Mouse (Mus musculus) forelimb bud, embryonic 11.5 days (tissue): ENCODE results near the gene Creb1.
"Not testable (repeated sequence)": the region's sequence is repeated elsewhere in the genome, so short reads cannot be mapped to it uniquely, and the experiment has no call there.

Experiments
- DNase-seq: peaks from one replicate; pipeline ENCODE4 v3.0.0-alpha.2; 2012; ENCODE audit warnings: low read depth, low spot score

Creb1 gene

GRCm38 (mm10) chr1:64538837-64539367 is 6.5 kb downstream of the Creb1 start:
- no peak for DNase-seq

GRCm38 (mm10) chr1:64543750-64544149 is 11.3 kb downstream of the Creb1 start:
- DNase-seq: no peak

GRCm38 (mm10) chr1:64546070-64546469 is 13.6 kb downstream of the Creb1 start:
- DNase-seq: no peak

GRCm38 (mm10) chr1:64549380-64549779 is 16.9 kb downstream of the Creb1 start:
- DNase-seq: no peak

GRCm38 (mm10) chr1:64551908-64552307 is 19.5 kb downstream of the Creb1 start:
- DNase-seq: no peak

- no peak for DNase-seq
Observed at GRCm38 (mm10) chr1:64560105-64560504, 27.7 kb downstream of the Creb1 start.

GRCm38 (mm10) chr1:64568206-64568605 is 35.8 kb downstream of the Creb1 start:
- no peak for DNase-seq

GRCm38 (mm10) chr1:64576022-64576421 is 43.6 kb downstream of the Creb1 start:
- DNase-seq: no peak

- DNase-seq: no peak
Observed at GRCm38 (mm10) chr1:64576732-64577131, 44.3 kb downstream of the Creb1 start.

GRCm38 (mm10) chr1:64577911-64578310 is 45.5 kb downstream of the Creb1 start:
- DNase-seq: not testable (repeated sequence)

GRCm38 (mm10) chr1:64578801-64579200 is 46.4 kb downstream of the Creb1 start:
- peak; percentile 9 for DNase-seq

- DNase-seq: no peak
Observed at GRCm38 (mm10) chr1:64598926-64599325, 66.5 kb downstream of the Creb1 start.

- DNase-seq: no peak
Observed at GRCm38 (mm10) chr1:64600413-64601077, 68.1 kb downstream of the Creb1 start.

GRCm38 (mm10) chr1:64601242-64601842 is 68.9 kb downstream of the Creb1 start:
- no peak for DNase-seq

GRCm38 (mm10) chr1:64603381-64603780 is 70.9 kb downstream of the Creb1 start:
- DNase-seq: no peak

- DNase-seq: no peak
Observed at GRCm38 (mm10) chr1:64609145-64609544, 76.7 kb downstream of the Creb1 start.

- DNase-seq: no peak
Observed at GRCm38 (mm10) chr1:64609976-64610375, 77.5 kb downstream of the Creb1 start.

- DNase-seq: no peak
Observed at GRCm38 (mm10) chr1:64614311-64614710, 81.9 kb downstream of the Creb1 start.

- no peak for DNase-seq
Observed at GRCm38 (mm10) chr1:64614801-64615345, 82.4 kb downstream of the Creb1 start.

GRCm38 (mm10) chr1:64615531-64615991 is 83.1 kb downstream of the Creb1 start:
- no peak for DNase-seq

- DNase-seq: no peak
Observed at GRCm38 (mm10) chr1:64616076-64616475, 83.6 kb downstream of the Creb1 start.

GRCm38 (mm10) chr1:64616531-64616880 is 84.1 kb downstream of the Creb1 start:
- DNase-seq: no peak
